Mouse (Mus musculus): ENCODE data around the gene Slc6a13.

The Slc6a13 gene

DNA sequence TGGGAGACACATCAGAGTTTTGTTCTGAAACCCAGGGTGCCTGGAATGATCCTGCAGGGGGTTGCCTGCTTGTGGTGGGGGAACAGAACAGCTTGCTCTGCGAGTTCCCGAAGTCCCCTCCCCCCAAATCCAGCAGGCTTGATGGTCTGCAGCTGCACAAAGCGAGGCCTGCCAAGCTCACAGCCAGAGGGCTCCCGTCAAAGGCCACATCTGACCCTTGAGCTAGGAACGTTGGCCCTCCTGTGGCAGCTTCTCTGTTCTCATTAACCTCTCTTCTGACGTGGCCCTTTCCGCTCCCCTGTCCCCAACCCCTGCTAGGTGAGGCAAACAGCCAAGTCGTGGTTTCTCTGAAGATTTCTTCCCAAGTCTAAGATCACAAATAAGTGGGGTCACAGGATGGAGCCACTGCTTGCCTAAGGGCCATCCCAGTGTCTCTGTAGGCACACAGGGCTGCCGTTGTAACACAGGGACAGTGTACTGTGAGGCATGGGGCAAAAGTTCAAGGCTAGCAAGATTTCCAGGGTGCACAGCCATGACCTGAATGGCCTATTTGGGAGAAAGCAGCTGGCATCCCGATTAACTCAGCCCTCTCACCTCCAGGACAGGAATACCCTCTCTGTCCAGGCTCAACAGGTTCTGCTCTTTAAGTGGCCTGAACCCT, 30.0 kb downstream of the Slc6a13 start:
- DNase-seq, result peak; percentile 32

DNA sequence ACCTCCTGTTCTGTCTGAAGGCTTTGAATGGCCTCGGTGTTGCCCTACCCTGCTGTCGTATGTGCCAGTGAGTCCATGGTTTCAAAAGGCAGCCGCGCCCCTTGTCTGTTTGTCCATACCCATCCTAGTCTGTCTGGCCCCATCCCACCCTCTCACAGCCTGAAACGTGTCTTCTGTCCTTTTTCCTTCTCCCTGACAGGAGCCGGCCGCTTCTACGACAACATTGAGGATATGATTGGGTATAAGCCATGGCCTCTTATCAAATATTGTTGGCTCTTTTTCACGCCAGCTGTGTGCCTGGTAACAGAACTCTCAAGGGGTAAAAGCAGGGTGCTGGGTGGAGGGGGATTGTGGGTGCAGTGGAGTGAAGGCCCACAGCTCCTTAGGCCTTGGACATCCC, 35.8 kb downstream of the Slc6a13 start:
- peak; percentile 15 for DNase-seq

DNA sequence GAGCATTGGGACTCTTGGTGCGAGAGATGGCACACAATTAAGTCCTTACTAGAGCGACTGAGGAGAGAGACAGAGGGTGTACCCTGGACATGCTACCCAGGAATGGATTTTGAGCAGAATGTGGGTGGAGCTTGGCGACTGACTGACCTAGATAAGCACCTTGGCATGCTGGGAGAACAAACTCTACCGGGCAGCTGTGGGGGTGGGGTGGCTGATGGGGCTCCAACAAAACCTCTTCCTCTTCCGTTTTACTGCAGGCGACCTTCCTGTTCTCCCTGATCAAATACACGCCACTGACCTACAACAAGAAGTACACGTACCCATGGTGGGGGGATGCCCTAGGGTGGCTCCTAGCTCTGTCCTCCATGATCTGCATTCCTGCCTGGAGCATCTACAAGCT, 36.5 kb downstream of the Slc6a13 start:
- DNase-seq, result peak; percentile 88

DNA sequence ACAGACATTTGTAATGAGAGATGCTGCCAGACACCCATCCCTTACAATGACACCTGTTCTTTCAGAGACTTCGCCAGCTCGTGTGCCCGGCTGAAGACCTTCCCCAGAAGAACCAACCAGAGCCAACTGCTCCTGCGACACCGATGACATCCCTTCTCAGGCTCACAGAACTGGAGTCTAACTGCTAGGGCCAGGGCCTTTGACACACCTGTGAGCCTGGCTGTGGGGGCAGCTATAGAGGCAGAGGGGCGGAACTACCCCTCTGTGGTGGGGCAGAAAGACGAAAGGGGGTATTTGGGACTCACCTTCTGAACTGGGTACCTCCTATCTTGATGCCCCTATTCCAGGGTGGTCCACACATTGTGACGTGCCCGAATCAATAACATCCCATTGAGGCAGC, 37.2 kb downstream of the Slc6a13 start:
- peak; percentile 54 for DNase-seq

DNA sequence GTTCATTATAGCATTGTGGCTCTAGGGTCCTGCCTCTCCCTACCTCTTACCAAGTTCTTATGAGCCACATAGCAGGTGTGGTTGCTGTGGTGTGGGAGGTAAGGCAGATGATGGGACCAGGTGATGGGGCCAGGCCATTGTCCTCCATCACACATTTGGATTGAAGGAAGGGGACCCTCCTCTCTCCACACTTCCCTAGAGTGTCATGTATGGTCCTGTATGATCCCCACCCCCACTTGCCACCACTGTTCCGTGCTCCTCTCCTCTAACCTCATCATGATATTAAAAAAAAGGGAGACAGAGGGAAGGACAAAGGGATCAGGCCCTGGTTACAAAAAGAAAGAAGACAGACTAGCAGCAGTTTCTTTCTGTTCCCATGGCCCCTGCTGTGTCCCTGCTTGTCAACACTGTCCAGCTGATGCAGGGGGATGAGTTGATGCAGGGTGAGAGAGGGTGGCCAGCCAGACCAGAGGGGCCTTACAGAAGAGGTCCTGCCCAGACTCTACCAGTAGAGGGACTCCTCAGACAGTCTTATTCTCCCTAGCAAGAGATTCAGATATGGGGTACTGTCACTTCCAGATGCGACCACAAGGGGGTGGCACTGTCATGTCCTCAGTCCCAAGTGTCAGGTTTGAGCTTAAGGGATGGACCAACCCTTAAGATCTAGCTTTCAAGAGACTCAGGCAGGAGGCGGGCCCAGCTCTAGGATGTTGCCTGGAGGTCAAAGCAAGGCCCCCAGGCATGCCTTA, 37.9 kb downstream of the Slc6a13 start:
- DNase-seq, result peak; percentile 86

DNA sequence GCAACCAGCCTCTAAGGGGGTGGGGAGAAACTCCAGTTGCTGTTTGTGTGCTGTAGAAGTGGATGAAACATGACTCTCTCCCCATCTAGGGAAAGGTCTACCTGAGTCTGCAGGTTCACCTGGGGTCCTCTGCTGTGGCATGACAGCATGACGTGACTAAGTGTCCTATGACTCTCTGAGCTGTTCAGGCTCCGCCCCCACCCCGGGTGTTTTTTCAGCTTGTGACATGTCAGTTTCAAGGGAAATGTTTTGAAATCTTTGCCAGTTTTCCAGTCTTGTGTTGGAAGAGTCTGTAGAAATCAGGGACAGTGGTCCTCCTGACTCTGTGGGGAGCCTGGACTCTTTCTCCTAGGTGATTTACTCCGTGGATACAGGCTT, 38.5 kb downstream of the Slc6a13 start:
- DNase-seq, result no peak

DNA sequence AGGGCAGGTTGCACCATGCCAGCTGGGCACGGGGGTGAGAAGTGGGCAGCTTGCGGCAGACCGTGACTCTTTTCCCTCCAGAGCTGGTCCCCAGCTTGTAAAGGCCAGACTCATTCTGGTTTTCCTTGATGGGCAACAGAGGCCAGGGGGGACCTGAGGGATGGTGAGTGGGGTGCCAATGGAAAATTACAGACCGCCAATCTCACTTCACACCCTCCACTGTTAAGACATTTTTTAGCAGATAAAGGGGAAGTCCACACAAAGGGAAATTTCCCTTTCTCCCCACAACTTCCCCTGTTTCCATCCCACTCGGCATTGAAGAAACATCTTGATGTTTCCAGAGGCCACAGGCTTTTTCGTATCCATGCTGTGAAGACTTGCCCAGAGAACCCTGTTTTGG, 41.6 kb downstream of the Slc6a13 start:
- no peak for DNase-seq

DNA sequence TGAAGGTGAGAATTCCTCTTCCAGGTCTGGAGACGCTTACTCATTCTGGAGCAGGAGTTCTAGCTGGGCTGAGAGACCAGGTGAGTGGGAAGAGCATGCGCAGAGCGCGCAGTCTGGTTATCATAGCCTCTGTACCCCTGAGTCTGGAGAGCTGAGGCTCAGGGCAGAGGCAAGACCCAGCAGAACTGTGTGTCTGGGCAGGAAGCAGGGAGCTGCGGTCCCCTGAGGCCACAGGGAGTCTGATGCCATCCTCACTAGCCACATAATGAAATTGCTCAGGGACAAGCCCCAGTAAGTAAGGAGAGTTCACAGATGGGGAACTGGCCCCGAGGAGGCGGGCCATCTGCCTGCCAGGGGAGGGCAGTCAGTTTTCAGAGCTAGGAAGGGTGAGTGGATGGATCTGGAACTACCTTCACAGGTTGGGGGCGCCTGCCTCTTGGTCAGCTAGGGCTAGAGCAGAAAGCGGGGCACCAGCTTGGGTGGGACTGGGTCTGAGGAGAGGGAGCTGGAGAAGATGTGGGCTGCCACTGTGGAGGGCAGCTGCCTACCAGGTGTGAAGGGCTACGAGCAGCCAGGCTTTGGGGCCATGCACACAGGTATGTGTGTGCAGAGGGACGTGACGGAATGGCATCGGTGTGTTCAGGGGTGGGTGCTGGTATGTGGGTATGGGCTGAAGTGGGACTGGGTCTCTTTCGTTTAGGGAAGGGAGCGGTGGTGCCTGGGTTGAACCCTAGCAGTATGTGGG, 43.2 kb downstream of the Slc6a13 start, which contains the start of gene Slc6a12:
Gene Slc6a12 (plus strand): TSS at position 51 of the 745 bp plus-strand sequence.
- DNase-seq, result no peak

DNA sequence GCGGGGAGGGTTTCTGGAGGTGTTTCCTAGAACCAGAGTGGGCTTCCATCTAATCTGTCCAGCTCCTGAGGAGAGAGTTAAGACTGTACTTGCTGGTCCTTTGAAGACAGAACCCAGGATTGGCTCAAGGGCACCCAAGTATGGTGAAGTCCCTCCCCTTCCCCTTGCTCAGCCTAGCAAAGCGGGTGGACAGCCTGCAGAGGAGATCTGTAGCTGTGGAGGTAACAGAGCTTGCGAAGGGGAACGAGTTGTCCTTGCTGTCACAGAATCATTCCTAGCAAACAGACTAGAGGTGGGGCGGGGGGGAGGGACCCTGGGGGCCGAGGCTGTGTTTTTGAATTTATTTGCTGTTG, 43.7 kb downstream of the Slc6a13 start:
- no peak for DNase-seq

DNA sequence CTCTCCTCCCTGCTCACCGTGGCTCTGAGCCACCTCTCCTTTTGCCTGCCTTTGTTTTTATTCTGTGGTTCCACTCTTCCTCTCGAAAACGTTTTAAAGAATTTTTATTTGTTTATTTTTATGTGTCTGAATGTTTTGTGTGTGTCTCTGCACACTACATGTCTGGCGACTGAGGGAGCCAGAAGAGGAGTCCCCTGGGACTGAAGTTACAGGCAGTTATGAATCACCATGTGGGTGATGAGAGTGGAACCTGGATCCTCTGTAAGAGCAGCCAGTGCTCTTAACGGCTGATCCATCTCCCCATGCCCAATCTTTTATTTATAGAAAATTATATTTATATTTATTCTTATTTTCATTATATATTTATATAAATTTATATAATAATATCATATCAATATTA, 44.3 kb downstream of the Slc6a13 start:
- DNase-seq, result no peak

DNA sequence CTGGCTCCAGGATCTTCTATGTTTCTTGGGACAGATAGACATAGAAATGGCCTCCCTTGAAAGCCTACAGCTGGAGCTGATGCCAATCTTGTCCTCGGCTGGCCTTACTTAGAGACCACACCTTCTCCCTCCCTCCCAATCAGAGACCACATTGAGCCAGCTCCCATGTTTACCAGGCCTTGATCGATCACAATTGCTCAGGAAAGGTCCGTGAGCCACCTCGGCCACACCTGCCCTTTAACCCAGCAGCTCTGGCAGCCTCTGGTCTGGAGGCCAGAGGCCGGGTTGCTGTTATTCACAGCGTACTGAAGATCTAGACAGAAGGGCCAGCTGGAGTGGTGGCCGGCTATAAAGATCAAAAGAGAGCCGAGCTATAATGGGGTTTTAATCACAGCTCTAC, 46.4 kb downstream of the Slc6a13 start:
- no peak for DNase-seq

DNA sequence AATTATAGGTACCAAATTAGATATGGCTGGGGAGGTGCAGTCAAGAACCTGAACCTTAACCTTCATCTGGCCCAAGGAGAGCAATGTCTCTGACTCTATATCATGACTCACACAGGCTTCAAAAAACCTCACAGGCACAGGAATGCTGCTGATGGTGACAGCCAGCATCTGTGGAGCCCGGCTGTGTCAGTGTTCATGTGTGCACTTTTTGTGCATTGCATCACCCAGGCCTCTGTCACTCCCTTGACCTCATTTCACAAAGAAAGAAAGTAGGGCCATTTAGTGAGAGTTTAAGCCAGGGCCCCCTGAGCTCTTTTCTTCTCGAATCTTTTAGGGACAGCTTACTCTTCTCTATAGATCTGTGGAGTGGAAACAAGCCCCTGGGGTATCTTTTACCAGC, 52.2 kb downstream of the Slc6a13 start:
- no peak for DNase-seq

DNA sequence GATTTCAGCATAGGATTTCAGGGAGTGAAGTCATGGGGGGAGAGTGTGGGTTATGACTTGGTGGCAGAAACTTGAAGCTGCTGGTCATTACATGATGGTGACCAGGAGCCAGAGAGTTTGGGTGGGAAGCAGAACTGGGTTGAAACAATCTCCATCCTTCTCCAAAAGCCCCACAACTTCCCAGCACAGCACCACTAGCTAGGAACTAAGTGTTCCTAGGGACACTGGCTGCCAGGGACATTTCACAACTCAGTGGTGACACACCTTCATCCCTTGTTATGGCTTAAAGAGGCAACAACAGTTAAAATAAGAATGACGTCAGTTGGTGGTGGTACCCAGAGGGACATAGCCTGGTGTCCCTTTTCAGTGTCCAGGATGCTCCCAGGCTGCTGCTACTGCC, 56.0 kb downstream of the Slc6a13 start:
- no peak for DNase-seq

DNA sequence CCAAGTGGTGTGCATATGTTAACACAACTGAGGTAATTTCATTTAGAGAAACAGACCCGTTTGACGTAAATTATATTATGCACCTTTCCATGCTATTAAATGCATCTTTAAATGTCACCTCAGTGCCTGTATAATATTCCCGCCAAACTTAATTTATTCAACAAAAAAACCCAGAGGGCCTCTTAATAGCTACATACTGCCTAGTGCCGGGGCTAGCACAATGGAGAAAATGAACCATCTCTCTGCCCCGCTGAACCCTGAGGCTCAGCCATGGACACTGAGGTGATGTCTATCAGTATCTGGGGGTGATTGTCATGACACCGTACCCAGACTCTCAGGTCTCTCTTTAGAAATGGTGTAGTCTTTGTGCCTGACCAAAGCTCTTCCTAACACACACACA, 57.2 kb downstream of the Slc6a13 start:
- no peak for DNase-seq

DNA sequence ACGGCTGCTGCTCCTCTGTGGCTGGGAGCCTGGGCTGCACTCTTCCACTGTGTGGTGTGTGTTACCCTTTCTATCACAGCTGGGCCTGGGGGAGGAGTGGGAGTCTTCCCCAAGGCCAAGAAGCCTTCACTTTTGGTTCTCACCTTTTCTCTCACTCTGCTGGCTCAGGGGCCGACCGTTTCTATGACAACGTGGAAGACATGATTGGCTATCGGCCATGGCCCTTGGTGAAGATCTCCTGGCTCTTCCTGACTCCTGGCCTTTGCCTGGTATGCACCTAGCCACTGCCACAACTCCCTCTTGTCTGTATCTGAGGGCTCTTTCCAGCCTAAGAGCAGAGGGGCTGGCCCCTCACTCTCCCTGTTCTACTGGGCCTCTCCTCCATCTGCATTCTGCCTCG, 63.0 kb downstream of the Slc6a13 start:
- DNase-seq, result no peak

DNA sequence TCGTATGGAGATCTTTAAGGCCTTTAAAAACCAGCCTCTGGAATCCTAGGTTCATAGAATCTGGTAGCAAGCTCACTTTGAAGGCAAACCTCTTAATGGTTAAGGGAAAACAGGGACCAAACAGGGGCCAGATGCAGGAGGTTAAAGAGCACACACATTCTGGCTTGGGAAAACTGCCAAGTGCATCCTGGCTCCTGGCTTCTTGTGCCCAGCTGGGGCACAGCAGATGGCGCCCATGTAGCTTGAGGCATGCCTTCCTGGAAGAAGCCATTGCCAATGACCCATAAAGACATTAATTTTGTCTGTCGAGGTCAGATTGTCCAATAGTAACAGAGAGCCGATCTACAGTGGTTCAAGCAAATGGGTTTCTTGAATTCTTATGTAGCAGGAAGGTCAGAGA, 63.9 kb downstream of the Slc6a13 start:
- DNase-seq, result no peak

DNA sequence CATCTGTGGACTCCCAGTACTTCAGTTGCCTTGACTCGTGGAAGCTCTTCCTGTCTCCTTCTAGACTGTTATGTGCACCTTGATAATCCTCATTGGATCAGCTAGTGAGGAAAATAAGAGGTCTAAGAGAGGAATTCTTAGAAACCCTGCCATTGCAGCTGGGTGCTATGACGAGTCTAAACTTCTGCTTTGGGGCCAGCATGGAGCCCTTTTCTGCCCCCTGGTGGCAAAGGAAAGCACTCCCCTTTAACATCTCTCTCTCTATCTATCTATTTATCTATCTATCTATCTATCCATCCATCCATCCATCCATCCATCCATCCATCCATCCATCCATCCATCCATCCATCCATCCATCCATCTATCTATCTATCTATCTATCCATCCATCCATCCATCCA, 66.5 kb downstream of the Slc6a13 start:
- peak; percentile 35 for DNase-seq

DNA sequence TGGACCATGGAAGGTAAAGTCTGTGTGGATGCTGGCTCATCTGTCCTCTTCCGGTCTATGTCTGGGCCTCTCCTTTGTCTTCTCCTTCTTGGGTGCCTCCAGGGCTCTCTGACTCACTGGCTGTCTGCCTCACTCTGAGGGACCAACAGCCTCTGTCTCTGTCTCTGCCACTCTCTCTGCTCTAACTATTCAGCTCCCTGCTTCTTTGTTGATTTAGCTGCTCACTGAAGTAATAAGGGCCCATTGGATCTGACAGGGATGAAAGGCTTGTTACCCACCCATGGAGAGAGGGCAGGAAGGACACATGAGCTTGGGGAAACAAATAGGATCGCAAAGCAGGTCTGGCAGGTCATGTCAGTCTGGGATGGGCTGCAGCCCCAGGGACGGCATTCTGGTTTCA, 67.1 kb downstream of the Slc6a13 start:
- no peak for DNase-seq

DNA sequence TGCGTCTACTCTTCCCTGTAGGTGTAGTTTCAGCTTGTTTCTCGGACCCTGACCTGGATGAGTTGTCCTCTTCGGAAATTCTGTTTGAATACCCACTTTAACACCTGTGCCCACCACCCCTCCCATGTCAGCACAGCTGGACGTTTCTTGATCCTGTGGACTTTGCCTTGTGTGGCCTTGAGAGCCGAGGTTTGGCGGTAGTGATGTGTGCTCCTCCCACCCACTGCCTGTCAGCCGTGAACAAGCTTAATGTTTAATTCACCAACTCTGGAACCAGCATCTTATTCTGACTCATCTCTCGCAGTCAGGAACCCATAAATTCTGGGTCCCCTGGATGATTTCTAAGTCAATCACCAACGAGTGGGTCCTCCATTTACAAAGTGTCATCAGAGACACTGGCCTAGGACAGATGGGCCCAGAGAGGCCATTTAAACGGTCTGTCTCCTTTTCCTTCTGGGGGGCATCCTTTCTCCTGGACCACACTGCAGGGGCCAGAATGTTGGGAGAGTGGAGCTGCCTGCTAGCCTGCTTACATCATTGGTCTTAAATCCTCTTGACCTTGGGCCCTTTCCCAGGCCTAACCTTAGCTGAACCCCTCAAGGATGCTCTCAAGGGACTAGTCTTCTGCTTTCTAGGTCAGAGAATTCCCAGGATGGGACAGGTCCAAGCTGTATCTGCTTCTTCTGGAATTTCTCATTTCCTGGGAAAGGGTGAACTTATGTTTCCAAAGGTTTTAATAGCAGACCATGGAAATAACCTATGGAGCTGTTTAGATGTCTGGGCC, 71.4 kb downstream of the Slc6a13 start:
- no peak for DNase-seq

DNA sequence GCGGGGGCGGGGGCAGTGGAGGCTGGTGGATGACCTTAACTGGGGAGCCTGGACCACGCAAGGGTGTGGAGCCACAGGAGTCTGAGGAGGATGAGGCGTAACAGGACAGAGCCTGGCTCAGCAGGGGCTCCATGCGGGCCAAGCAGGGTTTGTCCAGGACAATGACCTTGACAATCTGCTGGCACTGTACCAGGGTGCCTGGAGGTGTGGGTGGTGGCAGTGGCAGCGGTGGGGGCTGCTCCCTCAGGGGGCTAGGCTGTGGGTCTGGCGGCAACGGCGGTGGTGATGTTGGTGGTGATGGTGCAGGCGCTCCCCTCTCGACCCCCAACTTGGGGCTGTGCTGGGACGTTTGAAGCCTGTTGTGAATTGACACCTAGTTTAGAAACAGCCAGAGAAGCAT, 76.1 kb downstream of the Slc6a13 start:
- DNase-seq, result no peak

DNA sequence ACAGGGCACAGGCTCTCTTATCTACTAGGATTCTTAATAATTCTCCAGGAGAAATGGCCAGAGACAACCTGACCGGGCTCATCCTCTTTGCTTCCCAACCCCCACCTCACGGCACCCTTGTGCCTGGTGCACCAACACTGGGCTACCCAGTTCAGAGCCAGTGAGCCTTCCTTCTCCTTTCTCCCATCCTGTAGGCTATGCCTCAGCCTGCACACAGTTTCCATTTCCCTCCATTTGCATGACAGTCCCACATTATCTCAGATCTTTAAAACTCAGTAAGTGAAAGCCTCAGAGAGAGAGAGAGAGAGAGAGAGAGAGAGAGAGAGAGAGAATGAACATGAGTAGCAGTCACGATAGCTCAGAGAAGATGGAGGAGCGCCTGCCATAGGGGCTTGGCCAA, 78.2 kb downstream of the Slc6a13 start:
- no peak for DNase-seq

DNA sequence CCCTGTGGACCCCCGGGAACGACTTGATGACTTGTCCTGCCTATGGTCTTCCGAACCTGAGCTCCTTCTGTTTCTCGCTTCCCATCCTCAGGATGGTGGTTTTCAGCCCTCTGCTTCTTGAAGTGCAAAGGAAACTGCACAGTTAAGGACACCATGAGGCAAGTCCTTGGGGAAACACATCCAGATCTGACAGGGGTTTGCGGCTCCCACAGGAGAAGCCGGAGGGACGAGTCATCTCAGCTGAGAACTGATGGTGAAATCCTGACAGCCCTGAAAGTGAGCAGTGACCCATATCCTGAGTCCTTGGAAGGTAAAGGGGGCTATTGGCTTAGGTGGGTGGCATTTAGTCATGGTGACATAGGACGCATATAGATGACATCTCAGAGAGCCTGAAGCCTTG, 80.5 kb downstream of the Slc6a13 start:
- DNase-seq, result no peak

DNA sequence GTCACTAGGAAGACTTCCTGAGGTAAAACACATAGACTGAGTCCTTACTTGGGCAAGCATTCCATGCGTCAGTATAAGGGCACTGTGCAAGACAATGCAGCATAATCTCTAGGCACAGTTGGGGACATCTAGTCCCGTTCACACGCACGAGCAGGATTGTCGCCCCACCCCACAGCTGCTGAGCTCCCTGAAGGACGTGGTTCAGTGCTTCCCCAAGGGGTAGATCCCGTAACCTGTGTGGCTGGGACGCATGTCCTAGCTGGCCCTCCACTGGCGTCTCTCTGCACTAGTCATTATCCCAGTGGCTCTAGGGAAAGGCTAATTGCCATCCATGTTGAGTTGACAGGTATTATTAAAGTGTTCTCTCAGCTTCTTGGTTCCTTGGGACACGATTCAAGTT, 82.0 kb downstream of the Slc6a13 start:
- no peak for DNase-seq

Data from thymus, postnatal 14 days (tissue).